Mouse (Mus musculus): ENCODE measurements around the gene Ppp3ca. TPM values are rescaled to one million over a fixed set of nuclear protein-coding genes. Genes with fewer than 3 reads are reported as not detected.

Ppp3ca gene
- polyA plus RNA-seq, 1 experiment from 2014 or later: 98.2 TPM

GRCm38 (mm10) chr3:136777380-136777779 lies 107.5 kb downstream of the Ppp3ca start:
- ATAC-seq (ENCODE audit: low FRiP score, low read depth): no peak
- no peak overlapping the region for H3K9ac ChIP-seq (replicated peaks)
- 80% methylated on average over 7 of the region's 7 CpGs for WGBS
- no peaks in the 10 kb centered on the region for H3K9me3 ChIP-seq
- H3K36me3 ChIP-seq: no peaks in the 10 kb centered on the region
- H3K27me3 ChIP-seq: no peaks in the 10 kb centered on the region
- H3K27ac ChIP-seq (replicated peaks): no peak overlapping the region
- no peak overlapping the region for H3K4me2 ChIP-seq (replicated peaks)
- H3K4me1 ChIP-seq: no peaks in the 10 kb centered on the region
- no peak overlapping the region for H3K4me3 ChIP-seq

GRCm38 (mm10) chr3:136777787-136778216 lies 107.9 kb downstream of the Ppp3ca start:
- no peak overlapping the region for H3K4me3 ChIP-seq
- H3K27me3 ChIP-seq: no peaks in the 10 kb centered on the region
- H3K9me3 ChIP-seq: no peaks in the 10 kb centered on the region
- no peak overlapping the region for H3K4me2 ChIP-seq (replicated peaks)
- no peaks in the 10 kb centered on the region for H3K36me3 ChIP-seq
- ATAC-seq (ENCODE audit: low FRiP score, low read depth): no peak
- H3K27ac ChIP-seq (replicated peaks): no peak overlapping the region
- H3K4me1 ChIP-seq: no peaks in the 10 kb centered on the region
- no peak overlapping the region for H3K9ac ChIP-seq (replicated peaks)
- WGBS: 93% methylated on average over 9 of the region's 9 CpGs

DNA sequence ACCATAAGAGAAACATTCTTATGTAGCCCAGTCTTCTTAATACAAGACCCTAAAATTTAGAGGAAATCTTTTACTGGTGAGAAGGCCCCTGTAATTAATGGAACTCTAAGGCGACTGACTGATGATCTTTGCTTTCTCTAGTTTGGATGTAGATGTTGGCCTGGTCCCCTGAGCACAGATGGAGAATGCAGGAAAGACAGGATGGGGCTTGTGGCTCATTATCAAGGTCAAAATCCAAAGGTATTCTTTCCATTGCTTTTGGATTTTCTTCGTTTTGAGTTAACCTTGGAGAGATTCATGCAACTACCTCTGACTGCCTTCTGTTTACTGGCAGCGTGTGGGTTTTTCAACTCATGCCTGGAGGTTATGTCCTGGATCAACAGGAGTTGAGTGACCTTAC lies 110.4 kb downstream of the Ppp3ca start:
- no peak for ATAC-seq (ENCODE audit: low FRiP score, low read depth)
- no peak overlapping the region for H3K4me2 ChIP-seq (replicated peaks)
- H3K9ac ChIP-seq (replicated peaks): no peak overlapping the region
- H3K36me3 ChIP-seq: no peaks in the 10 kb centered on the region
- H3K4me3 ChIP-seq: no peak overlapping the region
- H3K4me1 ChIP-seq: no peaks in the 10 kb centered on the region
- 93% methylated on average over 3 of the region's 3 CpGs for WGBS
- no peak overlapping the region for H3K27ac ChIP-seq (replicated peaks)
- H3K27me3 ChIP-seq: no peaks in the 10 kb centered on the region
- no peaks in the 10 kb centered on the region for H3K9me3 ChIP-seq

GRCm38 (mm10) chr3:136782058-136782457 lies 112.1 kb downstream of the Ppp3ca start:
- Histone ChIP-seq H3K36me3 (no peaks in the 10 kb centered on the region), H3K9ac (replicated peaks) (no peak overlapping the region), H3K4me3 (no peak overlapping the region), H3K27me3 (no peaks in the 10 kb centered on the region), H3K4me1 (no peaks in the 10 kb centered on the region), H3K4me2 (replicated peaks) (no peak overlapping the region), H3K27ac (replicated peaks) (no peak overlapping the region), H3K9me3 (no peaks in the 10 kb centered on the region)
- no peak for ATAC-seq (ENCODE audit: low FRiP score, low read depth)

- H3K9me3 ChIP-seq: no peaks in the 10 kb centered on the region
- no peak overlapping the region for H3K4me2 ChIP-seq (replicated peaks)
- no peak overlapping the region for H3K27ac ChIP-seq (replicated peaks)
- H3K4me3 ChIP-seq: no peak overlapping the region
- H3K36me3 ChIP-seq: no peaks in the 10 kb centered on the region
- ATAC-seq (ENCODE audit: low FRiP score, low read depth): no peak
- peaks cover 6% of the 10 kb centered on the region; the same call in 1 of the 2 replicates for H3K4me1 ChIP-seq
- WGBS: 94% methylated on average over 6 of the region's 6 CpGs
- H3K27me3 ChIP-seq: no peaks in the 10 kb centered on the region
- H3K9ac ChIP-seq (replicated peaks): no peak overlapping the region
Observed at GRCm38 (mm10) chr3:136785686-136786085, 115.8 kb downstream of the Ppp3ca start.

GRCm38 (mm10) chr3:136790261-136790871 lies 120.4 kb downstream of the Ppp3ca start:
- H3K4me3 ChIP-seq: no peak overlapping the region
- peak; percentile 9; the same call in 1 of the 2 replicates for ATAC-seq (ENCODE audit: low FRiP score, low read depth)
- H3K9me3 ChIP-seq: no peaks in the 10 kb centered on the region
- no peaks in the 10 kb centered on the region for H3K27me3 ChIP-seq
- H3K27ac ChIP-seq (replicated peaks): no peak overlapping the region; the same call in 1 of the 2 replicates
- 75% methylated on average over 4 of the region's 4 CpGs for WGBS
- H3K9ac ChIP-seq (replicated peaks): no peak overlapping the region
- H3K4me2 ChIP-seq (replicated peaks): no peak overlapping the region
- H3K36me3 ChIP-seq: no peaks in the 10 kb centered on the region
- H3K4me1 ChIP-seq: peaks cover 7% of the 10 kb centered on the region; the same call in 1 of the 2 replicates

DNA sequence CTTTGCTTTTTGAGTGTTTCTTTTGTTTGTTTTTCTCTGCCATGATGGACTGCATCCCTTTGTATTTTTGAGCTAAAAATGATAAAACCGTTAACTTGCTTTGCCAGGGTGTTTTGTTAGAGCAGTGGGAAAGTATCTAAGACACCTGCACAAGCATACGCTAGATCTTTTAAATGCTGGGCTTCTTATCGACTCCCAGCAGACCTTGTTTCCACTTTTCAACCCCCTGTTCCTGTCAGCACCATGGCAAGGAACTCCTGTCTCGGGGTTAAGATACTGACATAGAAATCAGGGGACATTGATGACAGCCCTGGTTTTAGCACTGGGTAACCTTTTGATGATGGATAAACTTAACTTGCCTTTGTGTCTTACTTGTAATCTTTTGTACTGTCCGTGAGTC lies 121.5 kb downstream of the Ppp3ca start:
- no peaks in the 10 kb centered on the region for H3K9me3 ChIP-seq
- ATAC-seq (ENCODE audit: low FRiP score, low read depth): no peak
- 86% methylated on average over 5 of the region's 5 CpGs for WGBS
- H3K27ac ChIP-seq (replicated peaks): no peak overlapping the region
- no peaks in the 10 kb centered on the region for H3K27me3 ChIP-seq
- H3K4me2 ChIP-seq (replicated peaks): no peak overlapping the region
- H3K4me1 ChIP-seq: peaks cover 7% of the 10 kb centered on the region; the same call in 1 of the 2 replicates
- no peak overlapping the region for H3K9ac ChIP-seq (replicated peaks)
- H3K36me3 ChIP-seq: no peaks in the 10 kb centered on the region
- H3K4me3 ChIP-seq: no peak overlapping the region

DNA sequence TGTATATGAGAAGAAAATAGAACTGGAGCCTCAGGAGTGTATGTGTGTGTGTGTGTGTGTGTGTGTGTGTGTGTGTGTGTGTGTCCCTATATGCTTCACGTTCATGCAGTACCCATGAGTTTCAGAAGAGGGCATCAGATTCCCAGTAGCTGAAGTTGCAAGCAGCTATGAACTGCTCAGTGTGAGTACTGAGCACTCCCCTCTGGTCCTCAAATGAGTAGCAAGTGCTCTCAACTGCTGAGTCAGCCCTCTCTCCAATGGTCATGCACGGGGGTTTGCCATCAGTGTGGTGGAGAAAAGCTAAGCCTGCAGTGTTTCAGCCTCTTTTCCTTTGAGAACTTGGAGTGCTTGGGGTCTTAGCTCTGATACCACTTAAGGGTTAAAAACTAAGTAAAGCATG lies 122.0 kb downstream of the Ppp3ca start:
- Histone ChIP-seq H3K27ac (replicated peaks) (no peak overlapping the region), H3K4me2 (replicated peaks) (no peak overlapping the region), H3K9ac (replicated peaks) (no peak overlapping the region), H3K4me1 (peaks cover 7% of the 10 kb centered on the region; the same call in 1 of the 2 replicates), H3K27me3 (no peaks in the 10 kb centered on the region), H3K4me3 (no peak overlapping the region), H3K9me3 (no peaks in the 10 kb centered on the region), H3K36me3 (no peaks in the 10 kb centered on the region)
- WGBS: 91% methylated on average over 2 of the region's 2 CpGs
- 0 out of 2 replicates have a peak, but pooled peaks have one; percentile 23 for ATAC-seq (ENCODE audit: low FRiP score, low read depth)

GRCm38 (mm10) chr3:136793411-136793810 lies 123.5 kb downstream of the Ppp3ca start:
- 100% methylated on average over 2 of the region's 2 CpGs for WGBS
- Histone ChIP-seq H3K4me1 (peaks cover 7% of the 10 kb centered on the region; the same call in 1 of the 2 replicates), H3K27me3 (no peaks in the 10 kb centered on the region), H3K36me3 (peaks cover 6% of the 10 kb centered on the region; the same call in 1 of the 2 replicates), H3K4me3 (no peak overlapping the region), H3K9ac (replicated peaks) (no peak overlapping the region), H3K9me3 (no peaks in the 10 kb centered on the region), H3K27ac (replicated peaks) (no peak overlapping the region), H3K4me2 (replicated peaks) (no peak overlapping the region)
- no peak for ATAC-seq (ENCODE audit: low FRiP score, low read depth)

- H3K27ac ChIP-seq (replicated peaks): no peak overlapping the region
- ATAC-seq (ENCODE audit: low FRiP score, low read depth): no peak
- H3K4me2 ChIP-seq (replicated peaks): no peak overlapping the region
Observed at GRCm38 (mm10) chr3:136794426-136795217, 124.7 kb downstream of the Ppp3ca start.

GRCm38 (mm10) chr3:136798896-136799295 lies 129.0 kb downstream of the Ppp3ca start:
- Histone ChIP-seq H3K27me3 (no peaks in the 10 kb centered on the region), H3K4me1 (no peaks in the 10 kb centered on the region), H3K9me3 (no peaks in the 10 kb centered on the region), H3K9ac (replicated peaks) (no peak overlapping the region), H3K27ac (replicated peaks) (no peak overlapping the region), H3K4me3 (no peak overlapping the region), H3K36me3 (peaks cover 6% of the 10 kb centered on the region; the same call in 1 of the 2 replicates), H3K4me2 (replicated peaks) (no peak overlapping the region)
- no peak for ATAC-seq (ENCODE audit: low FRiP score, low read depth)
- 94% methylated on average over 3 of the region's 3 CpGs for WGBS

More at GRCm38 (mm10) chr3:136794426-136795217, 124.7 kb downstream of the Ppp3ca start:
- no peaks in the 10 kb centered on the region for H3K9me3 ChIP-seq
- H3K27me3 ChIP-seq: no peaks in the 10 kb centered on the region
- 89% methylated on average over 7 of the region's 7 CpGs for WGBS
- H3K9ac ChIP-seq (replicated peaks): no peak overlapping the region
- peaks cover 6% of the 10 kb centered on the region; the same call in 1 of the 2 replicates for H3K36me3 ChIP-seq
- H3K4me3 ChIP-seq: no peak overlapping the region
- H3K4me1 ChIP-seq: peaks cover 7% of the 10 kb centered on the region; the same call in 1 of the 2 replicates

DNA sequence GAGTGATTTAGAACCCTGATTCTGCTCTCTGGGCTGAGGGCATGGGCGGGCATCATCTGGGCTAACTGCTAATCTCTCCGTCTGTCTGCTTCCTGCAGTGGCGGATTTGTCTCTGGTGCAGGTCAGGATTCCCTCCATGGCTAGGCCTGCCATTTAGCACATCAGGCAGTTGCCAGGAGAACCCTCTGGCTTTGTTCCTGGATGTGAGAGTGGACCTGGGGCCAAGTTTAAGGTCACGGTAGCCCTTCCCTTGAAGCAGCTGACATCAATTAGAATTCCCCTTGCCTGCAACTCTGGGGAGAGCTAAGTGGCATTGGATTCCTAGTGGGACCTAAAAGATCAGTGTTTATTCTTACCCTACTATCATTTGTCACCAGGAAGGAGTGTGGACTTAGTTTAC lies 132.7 kb downstream of the Ppp3ca start:
- WGBS: 81% methylated on average over 4 of the region's 4 CpGs
- no peak for ATAC-seq (ENCODE audit: low FRiP score, low read depth)
- H3K4me1 ChIP-seq: no peaks in the 10 kb centered on the region
- H3K9me3 ChIP-seq: no peaks in the 10 kb centered on the region
- H3K27ac ChIP-seq (replicated peaks): no peak overlapping the region
- H3K9ac ChIP-seq (replicated peaks): no peak overlapping the region
- no peaks in the 10 kb centered on the region for H3K27me3 ChIP-seq
- H3K4me3 ChIP-seq: no peak overlapping the region
- no peak overlapping the region for H3K4me2 ChIP-seq (replicated peaks)
- H3K36me3 ChIP-seq: peaks cover 6% of the 10 kb centered on the region; the same call in 1 of the 2 replicates

All from midbrain, embryonic 12.5 days (tissue).